Mouse (Mus musculus) stomach, embryonic 15.5 days (tissue): ENCODE results near the gene Zbtb9. TPM values are rescaled to one million over a fixed set of nuclear protein-coding genes. Genes with fewer than 3 reads are reported as not detected.

Experiments
- ATAC-seq: fragments of 200-750 bp; cut with Nextera tagmentation; 2 replicates; pipeline ENCODE4 v1.8.0; 2017; ENCODE audit warnings: low read depth, moderate number of reproducible peaks, moderate TSS enrichment; ENCODE audit not compliant: insufficient read depth, low FRiP score
- H3K27ac ChIP-seq: fragments of 300-500 bp; sonication (generic); 2 replicates; pipeline ENCODE4 v1.5.1; 2015; ENCODE audit warnings: mild to moderate bottlenecking, inconsistent platforms
- H3K27me3 ChIP-seq: fragments of 300-500 bp; sonication (generic); replicated peaks from 2 replicates; pipeline ENCODE4 v1.6.1; 2015; ENCODE audit warnings: inconsistent platforms
- H3K36me3 ChIP-seq: fragments of 300-500 bp; sonication (generic); 2 replicates; pipeline ENCODE4 v1.6.1; 2015; ENCODE audit warnings: inconsistent platforms
- H3K4me1 ChIP-seq: fragments of 300-500 bp; sonication (generic); 2 replicates; pipeline ENCODE4 v1.6.1; 2015; ENCODE audit warnings: inconsistent platforms
- H3K4me2 ChIP-seq: fragments of 300-500 bp; sonication (generic); 2 replicates; pipeline ENCODE4 v1.6.1; 2015; ENCODE audit warnings: mild to moderate bottlenecking, inconsistent platforms
- H3K4me3 ChIP-seq: fragments of 300-500 bp; sonication (generic); replicated peaks from 2 replicates; pipeline ENCODE4 v1.5.1; 2015; ENCODE audit warnings: inconsistent platforms
- H3K9ac ChIP-seq: fragments of 300-500 bp; sonication (generic); 2 replicates; pipeline ENCODE4 v1.6.1; 2015; ENCODE audit warnings: inconsistent platforms
- H3K9me3 ChIP-seq: fragments of 300-500 bp; sonication (generic); 2 replicates; pipeline ENCODE4 v1.6.1; 2016; ENCODE audit warnings: inconsistent platforms
- WGBS: fragments of 180-500 bp; shearing (Covaris S2); methylation state at CpG from one replicate; pipeline ENCODE4 v1.1.7; 2015; 5-methylcytosine and 5-hydroxymethylcytosine counted together
- polyA plus RNA-seq: library from polyadenylated mRNA; unstranded; fragments of >200 nt; fragmentation: Nextera tagmentation; extraction: Ambion mirVana; gene quantifications from 2 replicates; pipeline ENCODE4 v1.2.1, GENCODE M21; 2015

The Zbtb9 gene
- polyA plus RNA-seq, 1 experiment from 2014 or later: 13.3 TPM

- peaks cover 11% of the 10 kb centered on the region for H3K4me1 ChIP-seq
- H3K36me3 ChIP-seq: peaks cover 28% of the 10 kb centered on the region
- H3K4me3 ChIP-seq: no peak overlapping the region
- WGBS: 75% methylated on average over 2 of the region's 2 CpGs
- no peak for ATAC-seq
- H3K4me2 ChIP-seq: no peak overlapping the region
- no peaks in the 10 kb centered on the region for H3K9me3 ChIP-seq
- no peak overlapping the region for H3K27ac ChIP-seq
- no peaks in the 10 kb centered on the region for H3K27me3 ChIP-seq
- no peak overlapping the region for H3K9ac ChIP-seq
Measured at GRCm38 (mm10) chr17:26979426-26979825, 6.5 kb downstream of the Zbtb9 start.

- Histone ChIP-seq H3K9ac (no peak overlapping the region), H3K4me1 (peaks cover 4% of the 10 kb centered on the region; the same call in 1 of the 2 replicates), H3K27ac (no peak overlapping the region), H3K9me3 (no peaks in the 10 kb centered on the region), H3K4me2 (no peak overlapping the region), H3K27me3 (no peaks in the 10 kb centered on the region), H3K4me3 (no peak overlapping the region), H3K36me3 (peaks cover 25% of the 10 kb centered on the region)
- WGBS: 46% methylated on average over 2 of the region's 2 CpGs
- ATAC-seq: no peak
Measured at GRCm38 (mm10) chr17:26981050-26981449, 8.1 kb downstream of the Zbtb9 start.

- H3K27ac ChIP-seq: no peak overlapping the region
- H3K9ac ChIP-seq: no peak overlapping the region
- 63% methylated on average over 4 of the region's 4 CpGs for WGBS
- peaks cover 10% of the 10 kb centered on the region; the same call in 1 of the 2 replicates for H3K36me3 ChIP-seq
- no peak for ATAC-seq
- no peaks in the 10 kb centered on the region for H3K9me3 ChIP-seq
- no peaks in the 10 kb centered on the region for H3K27me3 ChIP-seq
- no peak overlapping the region for H3K4me2 ChIP-seq
- no peaks in the 10 kb centered on the region for H3K4me1 ChIP-seq
- no peak overlapping the region for H3K4me3 ChIP-seq
Measured at GRCm38 (mm10) chr17:26983382-26983781, 10.4 kb downstream of the Zbtb9 start.

- no peak overlapping the region for H3K4me3 ChIP-seq
- ATAC-seq: no peak; the same call in 1 of the 2 replicates
- H3K27ac ChIP-seq: no peak overlapping the region
- H3K9me3 ChIP-seq: no peaks in the 10 kb centered on the region
- no peak overlapping the region for H3K9ac ChIP-seq
- 68% methylated on average over 10 of the region's 10 CpGs for WGBS
- H3K4me2 ChIP-seq: no peak overlapping the region
- H3K4me1 ChIP-seq: no peaks in the 10 kb centered on the region
- H3K27me3 ChIP-seq: no peaks in the 10 kb centered on the region
- H3K36me3 ChIP-seq: no peaks in the 10 kb centered on the region
Measured at GRCm38 (mm10) chr17:26985503-26986179, 12.7 kb downstream of the Zbtb9 start.

- Histone ChIP-seq H3K27me3 (no peaks in the 10 kb centered on the region), H3K4me2 (no peak overlapping the region), H3K4me3 (no peak overlapping the region), H3K36me3 (no peaks in the 10 kb centered on the region), H3K27ac (no peak overlapping the region), H3K9ac (no peak overlapping the region), H3K4me1 (0 out of 2 replicates have a peak, but pooled peaks cover 6% of the 10 kb centered on the region), H3K9me3 (no peaks in the 10 kb centered on the region)
- no peak for ATAC-seq
Measured at GRCm38 (mm10) chr17:26990521-26990920, 17.6 kb downstream of the Zbtb9 start.

- Histone ChIP-seq H3K4me1 (0 out of 2 replicates have a peak, but pooled peaks cover 6% of the 10 kb centered on the region), H3K9ac (no peak overlapping the region), H3K27me3 (no peaks in the 10 kb centered on the region), H3K4me2 (no peak overlapping the region), H3K36me3 (no peaks in the 10 kb centered on the region), H3K9me3 (no peaks in the 10 kb centered on the region), H3K4me3 (no peak overlapping the region), H3K27ac (peak overlapping the region; percentile 22; the same call in 1 of the 2 replicates)
- no peak for ATAC-seq
- 60% methylated on average over 14 of the region's 14 CpGs for WGBS
Measured at GRCm38 (mm10) chr17:26994410-26994809, 21.4 kb downstream of the Zbtb9 start.

GRCm38 (mm10) chr17:26995006-26995405, 22.0 kb downstream of the Zbtb9 start:
- Histone ChIP-seq H3K4me1 (0 out of 2 replicates have a peak, but pooled peaks cover 6% of the 10 kb centered on the region), H3K4me3 (no peak overlapping the region), H3K9me3 (no peaks in the 10 kb centered on the region), H3K27me3 (no peaks in the 10 kb centered on the region), H3K27ac (no peak overlapping the region), H3K9ac (no peak overlapping the region), H3K4me2 (no peak overlapping the region), H3K36me3 (no peaks in the 10 kb centered on the region)
- 69% methylated on average over 6 of the region's 6 CpGs for WGBS
- ATAC-seq: peak; percentile 24; the same call in 1 of the 2 replicates

GRCm38 (mm10) chr17:26995562-26995961, 22.6 kb downstream of the Zbtb9 start:
- Histone ChIP-seq H3K4me3 (no peak overlapping the region), H3K36me3 (no peaks in the 10 kb centered on the region), H3K4me1 (0 out of 2 replicates have a peak, but pooled peaks cover 6% of the 10 kb centered on the region), H3K4me2 (no peak overlapping the region), H3K27ac (no peak overlapping the region), H3K27me3 (no peaks in the 10 kb centered on the region), H3K9ac (no peak overlapping the region), H3K9me3 (no peaks in the 10 kb centered on the region)
- peak; percentile 48; the same call in 1 of the 2 replicates for ATAC-seq
- WGBS: 57% methylated on average over 8 of the region's 8 CpGs

GRCm38 (mm10) chr17:26997661-26998060, 24.7 kb downstream of the Zbtb9 start:
- H3K27ac ChIP-seq: no peak overlapping the region
- no peak for ATAC-seq
- no peaks in the 10 kb centered on the region for H3K27me3 ChIP-seq
- H3K36me3 ChIP-seq: no peaks in the 10 kb centered on the region
- H3K4me2 ChIP-seq: no peak overlapping the region
- no peaks in the 10 kb centered on the region for H3K9me3 ChIP-seq
- H3K9ac ChIP-seq: no peak overlapping the region
- H3K4me1 ChIP-seq: 0 out of 2 replicates have a peak, but pooled peaks cover 6% of the 10 kb centered on the region
- WGBS: 74% methylated on average over 4 of the region's 4 CpGs
- no peak overlapping the region for H3K4me3 ChIP-seq

- no peak overlapping the region for H3K27ac ChIP-seq
Measured at GRCm38 (mm10) chr17:26998283-26998682, 25.3 kb downstream of the Zbtb9 start.

GRCm38 (mm10) chr17:26999996-27000395, 27.0 kb downstream of the Zbtb9 start:
- no peaks in the 10 kb centered on the region; the same call in 1 of the 2 replicates for H3K4me1 ChIP-seq
- no peaks in the 10 kb centered on the region for H3K36me3 ChIP-seq
- H3K4me2 ChIP-seq: no peak overlapping the region
- ATAC-seq: no peak
- H3K9me3 ChIP-seq: no peaks in the 10 kb centered on the region
- no peak overlapping the region for H3K27ac ChIP-seq
- WGBS: 69% methylated on average over 12 of the region's 12 CpGs
- no peak overlapping the region for H3K9ac ChIP-seq
- no peaks in the 10 kb centered on the region for H3K27me3 ChIP-seq
- H3K4me3 ChIP-seq: no peak overlapping the region

More at GRCm38 (mm10) chr17:26998283-26998682, 25.3 kb downstream of the Zbtb9 start:
- no peaks in the 10 kb centered on the region for H3K36me3 ChIP-seq
- H3K27me3 ChIP-seq: no peaks in the 10 kb centered on the region
- ATAC-seq: no peak
- WGBS: 76% methylated on average over 15 of the region's 15 CpGs
- H3K4me3 ChIP-seq: no peak overlapping the region
- H3K9me3 ChIP-seq: no peaks in the 10 kb centered on the region
- H3K4me2 ChIP-seq: no peak overlapping the region
- no peak overlapping the region for H3K9ac ChIP-seq
- H3K4me1 ChIP-seq: 0 out of 2 replicates have a peak, but pooled peaks cover 6% of the 10 kb centered on the region

GRCm38 (mm10) chr17:27001151-27001550, 28.2 kb downstream of the Zbtb9 start:
- no peaks in the 10 kb centered on the region; the same call in 1 of the 2 replicates for H3K4me1 ChIP-seq
- no peaks in the 10 kb centered on the region for H3K36me3 ChIP-seq
- 77% methylated on average over 7 of the region's 7 CpGs for WGBS
- no peaks in the 10 kb centered on the region for H3K27me3 ChIP-seq
- ATAC-seq: no peak; the same call in 1 of the 2 replicates
- H3K4me2 ChIP-seq: no peak overlapping the region
- H3K4me3 ChIP-seq: no peak overlapping the region
- no peak overlapping the region for H3K27ac ChIP-seq
- H3K9me3 ChIP-seq: no peaks in the 10 kb centered on the region
- H3K9ac ChIP-seq: no peak overlapping the region
